Mouse (Mus musculus) hindbrain, postnatal 0 days (tissue): ENCODE measurements at regions not wholly inside any gene's neighbourhood (a gene's known extent, or its start where the extent isn't known, plus 50 kb on each side); places are given as distances from the start of the nearest gene placed in this dataset.

Experiments used
- ATAC-seq: fragments of 200-750 bp; cut with Nextera tagmentation; 2 replicates; pipeline ENCODE4 v1.8.0; 2017; ENCODE audit warnings: mild to moderate bottlenecking, moderate TSS enrichment, moderate library complexity
- DNase-seq: peaks from one replicate; pipeline ENCODE4 v3.0.0-alpha.2; 2015; ENCODE audit warnings: low spot score
- H3K27ac ChIP-seq: fragments of 300-500 bp; sonication (generic); 2 replicates; pipeline ENCODE4 v1.5.1; 2014; ENCODE audit warnings: mild to moderate bottlenecking
- H3K27me3 ChIP-seq: fragments of 300-500 bp; sonication (generic); 2 replicates; pipeline ENCODE4 v1.6.1; 2014; ENCODE audit warnings: low read length, mixed read lengths; ENCODE audit not compliant: insufficient read depth
- H3K36me3 ChIP-seq: fragments of 300-500 bp; sonication (generic); 2 replicates; pipeline ENCODE4 v1.6.1; 2014; ENCODE audit warnings: low read length, mixed read lengths; ENCODE audit not compliant: insufficient read depth
- H3K4me1 ChIP-seq: fragments of 300-500 bp; sonication (generic); 2 replicates; pipeline ENCODE4 v1.6.1; 2014; ENCODE audit warnings: antibody characterized with exemption, low read length, mixed read lengths; ENCODE audit not compliant: insufficient read depth
- H3K4me2 ChIP-seq: fragments of 300-500 bp; sonication (generic); 2 replicates; pipeline ENCODE4 v1.6.1; 2014; ENCODE audit warnings: low read depth, mild to moderate bottlenecking, low read length, moderate library complexity, mixed read lengths
- H3K4me3 ChIP-seq: fragments of 300-500 bp; sonication (generic); 2 replicates; pipeline ENCODE4 v1.5.1; 2014; ENCODE audit warnings: low read length
- H3K9ac ChIP-seq: fragments of 300-500 bp; sonication (generic); replicated peaks from 2 replicates; pipeline ENCODE4 v1.6.1; 2014; ENCODE audit warnings: mild to moderate bottlenecking, low read length, moderate library complexity, mixed read lengths
- H3K9me3 ChIP-seq: fragments of 300-500 bp; sonication (generic); 2 replicates; pipeline ENCODE4 v1.6.1; 2016; ENCODE audit warnings: low read length, mixed read lengths
- CTCF ChIP-seq: IDR thresholded peaks from 2 replicates; pipeline ENCODE4 v1.5.1; 2016; ENCODE audit warnings: antibody characterized with exemption, control low read depth, low read depth
- WGBS: fragments of 180-500 bp; shearing (Covaris S2); extraction: QIAGEN DNeasy Blood & Tissue Kit; methylation state at CpG from one replicate; pipeline ENCODE4 v1.1.7; 2014; 5-methylcytosine and 5-hydroxymethylcytosine counted together

DNA sequence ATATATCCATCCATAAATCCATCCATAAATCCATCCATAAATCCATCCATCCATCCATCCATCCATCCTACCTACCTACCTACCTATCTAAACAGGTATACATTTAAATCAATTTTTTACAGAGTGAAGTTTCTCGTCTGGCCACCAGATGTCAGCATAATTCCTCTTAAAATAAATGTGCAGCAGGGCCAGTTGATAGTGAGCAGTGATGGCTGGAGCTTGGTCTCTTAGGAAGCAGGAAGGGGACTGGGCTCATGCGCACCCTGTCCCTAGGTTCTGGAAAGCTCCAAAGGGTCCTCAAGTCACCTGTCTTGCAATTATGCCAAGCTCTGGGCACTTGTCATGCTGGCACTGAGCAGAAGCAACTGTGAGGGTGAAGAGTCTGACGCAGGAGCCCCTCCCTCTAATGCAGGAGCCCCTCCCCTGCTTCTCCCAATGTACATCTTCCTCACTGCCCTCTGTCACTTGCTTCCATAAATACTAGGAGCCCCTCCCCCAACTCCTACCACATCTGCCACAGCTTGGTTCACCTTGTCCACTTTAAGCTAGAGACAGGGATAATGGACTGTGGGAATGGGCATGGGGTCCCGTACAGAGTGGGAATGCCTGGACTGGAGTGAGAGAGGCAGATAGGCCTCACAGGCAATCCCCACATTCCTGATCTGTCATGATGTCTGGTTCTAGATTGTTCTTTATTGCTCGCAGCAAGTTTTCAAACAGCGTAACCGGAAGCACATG, 116.9 kb downstream of the Tex29 start:
- no peak overlapping the region for H3K27ac ChIP-seq
- no peak overlapping the region for H3K4me2 ChIP-seq
- H3K9me3 ChIP-seq = no peaks in the 10 kb centered on the region
- no peaks in the 10 kb centered on the region for H3K27me3 ChIP-seq
- H3K36me3 ChIP-seq = no peaks in the 10 kb centered on the region
- 68% methylated on average over 7 of the region's 7 CpGs for WGBS
- TF ChIP-seq CTCF = peak; percentile 83
- no peaks in the 10 kb centered on the region for H3K4me1 ChIP-seq
- DNase-seq = peak; percentile 86
- ATAC-seq = peak; percentile 72
- H3K4me3 ChIP-seq = no peak overlapping the region
- no peak overlapping the region for H3K9ac ChIP-seq

DNA sequence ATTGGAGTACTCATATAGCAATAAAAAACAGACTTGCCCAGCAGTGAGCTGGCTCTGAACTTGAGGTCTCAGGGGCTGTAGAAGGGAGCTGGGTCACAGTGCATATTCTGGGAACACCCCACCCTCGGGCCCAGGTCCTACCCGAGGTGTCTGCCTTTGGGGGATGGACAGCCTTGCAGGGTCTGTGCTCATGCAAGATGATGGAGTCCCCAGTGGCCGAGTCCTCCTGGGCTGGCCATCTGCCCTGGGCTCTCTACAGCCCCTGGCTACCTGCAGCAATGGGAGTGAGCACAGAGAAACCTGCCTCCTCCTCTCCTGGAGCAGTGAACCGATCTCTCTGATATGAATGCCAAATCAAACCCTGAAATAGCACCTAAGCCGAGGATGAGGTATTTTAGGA, 117.9 kb downstream of the Tex29 start:
- Histone ChIP-seq H3K9ac (no peak overlapping the region), H3K4me3 (no peak overlapping the region), H3K4me1 (no peaks in the 10 kb centered on the region), H3K36me3 (no peaks in the 10 kb centered on the region), H3K4me2 (no peak overlapping the region), H3K9me3 (no peaks in the 10 kb centered on the region), H3K27ac (no peak overlapping the region), H3K27me3 (no peaks in the 10 kb centered on the region)
- no peak for TF ChIP-seq CTCF
- ATAC-seq (no peak), DNase-seq (no peak)
- 63% methylated on average over 5 of the region's 5 CpGs for WGBS

- Histone ChIP-seq H3K4me2 (no peak overlapping the region), H3K27ac (no peak overlapping the region), H3K9me3 (no peaks in the 10 kb centered on the region), H3K4me3 (no peak overlapping the region), H3K36me3 (no peaks in the 10 kb centered on the region), H3K27me3 (no peaks in the 10 kb centered on the region), H3K9ac (no peak overlapping the region), H3K4me1 (no peaks in the 10 kb centered on the region)
- DNase-seq = peak; percentile 55
- ATAC-seq = no peak
- 73% methylated on average over 4 of the region's 4 CpGs for WGBS
- TF ChIP-seq CTCF = no peak
Observed at GRCm38 (mm10) chr8:11959466-11959865, 119.2 kb downstream of the Tex29 start.

DNA sequence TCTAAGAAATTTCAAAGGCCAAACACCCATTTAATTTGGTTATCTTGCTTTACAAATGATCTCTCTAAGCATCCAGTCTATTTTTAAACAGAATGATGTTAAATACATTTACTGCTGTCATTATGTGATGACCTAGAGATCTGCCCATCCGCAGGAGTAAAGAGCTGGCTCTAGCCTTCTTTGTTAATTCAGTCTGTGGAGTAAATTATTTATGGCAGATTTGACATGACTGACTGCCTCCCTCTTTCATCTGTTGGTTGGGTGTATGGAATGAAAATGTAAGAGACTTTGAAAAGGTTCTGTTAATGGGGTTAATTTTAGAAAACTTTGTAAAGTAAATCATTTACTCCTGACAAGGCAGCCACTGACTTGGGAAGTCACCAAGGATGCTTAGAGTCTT, 123.3 kb downstream of the Tex29 start:
- DNase-seq (no peak), ATAC-seq (no peak)
- H3K9ac ChIP-seq = no peak overlapping the region
- no peaks in the 10 kb centered on the region for H3K27me3 ChIP-seq
- no peak for TF ChIP-seq CTCF
- no peak overlapping the region for H3K4me2 ChIP-seq
- H3K9me3 ChIP-seq = no peaks in the 10 kb centered on the region
- WGBS = 48% methylated on average over 1 of the region's 1 CpGs
- no peaks in the 10 kb centered on the region for H3K4me1 ChIP-seq
- no peak overlapping the region for H3K27ac ChIP-seq
- H3K4me3 ChIP-seq = no peak overlapping the region
- no peaks in the 10 kb centered on the region for H3K36me3 ChIP-seq

GRCm38 (mm10) chr8:11967670-11968069, 127.4 kb downstream of the Tex29 start:
- 91% methylated on average over 7 of the region's 7 CpGs for WGBS
- no peak overlapping the region for H3K4me2 ChIP-seq
- H3K9me3 ChIP-seq = no peaks in the 10 kb centered on the region
- H3K27me3 ChIP-seq = no peaks in the 10 kb centered on the region
- no peak overlapping the region for H3K27ac ChIP-seq
- DNase-seq (no peak), ATAC-seq (no peak)
- no peak for TF ChIP-seq CTCF
- H3K4me1 ChIP-seq = no peaks in the 10 kb centered on the region
- no peaks in the 10 kb centered on the region for H3K36me3 ChIP-seq
- no peak overlapping the region for H3K4me3 ChIP-seq
- no peak overlapping the region for H3K9ac ChIP-seq

DNA sequence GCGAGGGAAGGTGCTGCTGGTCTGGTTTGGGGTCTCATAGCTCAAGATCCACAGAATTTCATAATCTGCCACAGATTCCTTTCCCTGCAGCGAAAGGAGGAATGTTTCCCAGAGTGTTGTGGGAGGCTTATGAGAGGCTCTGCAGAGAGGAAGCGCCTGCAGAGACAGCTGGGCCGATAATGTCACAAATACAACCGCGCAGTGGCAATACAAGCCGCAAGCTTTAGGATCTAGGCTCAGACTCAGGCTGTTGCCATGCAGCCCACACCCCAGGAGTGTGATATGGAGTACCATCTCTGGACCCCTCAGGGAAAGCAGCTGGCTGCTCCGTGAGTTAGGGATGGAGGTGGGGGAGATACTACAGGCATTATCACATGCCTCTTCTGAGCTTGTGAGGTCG, 130.2 kb downstream of the Tex29 start:
- Histone ChIP-seq H3K27ac (no peak overlapping the region), H3K4me2 (no peak overlapping the region), H3K9ac (no peak overlapping the region), H3K4me3 (no peak overlapping the region), H3K36me3 (no peaks in the 10 kb centered on the region), H3K4me1 (no peaks in the 10 kb centered on the region), H3K27me3 (no peaks in the 10 kb centered on the region), H3K9me3 (no peaks in the 10 kb centered on the region)
- ATAC-seq = no peak
- DNase-seq = no peak
- TF ChIP-seq CTCF = no peak
- WGBS = 85% methylated on average over 9 of the region's 9 CpGs

DNA sequence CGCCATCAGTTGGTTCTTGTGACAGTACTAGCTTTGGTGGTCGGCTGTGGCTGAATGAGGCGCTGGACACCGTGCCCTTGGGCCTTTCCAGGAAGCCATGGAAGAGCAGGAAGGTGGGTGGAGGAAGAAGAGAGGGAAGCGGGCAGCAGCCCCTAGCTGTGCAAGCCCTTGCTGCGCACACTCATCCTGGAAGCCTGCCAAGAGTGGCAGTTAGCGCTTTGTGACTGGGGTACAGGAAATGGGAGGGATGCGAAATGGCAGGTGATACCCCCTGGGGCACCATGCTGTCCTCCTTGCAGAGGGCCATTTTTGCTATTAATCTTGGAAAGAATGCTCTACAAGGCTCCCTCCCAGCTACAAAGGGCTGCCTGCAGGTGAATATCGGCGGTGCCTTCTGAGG, 133.2 kb downstream of the Tex29 start:
- Histone ChIP-seq H3K36me3 (no peaks in the 10 kb centered on the region), H3K4me1 (no peaks in the 10 kb centered on the region), H3K27me3 (no peaks in the 10 kb centered on the region), H3K27ac (no peak overlapping the region), H3K4me2 (no peak overlapping the region), H3K9me3 (no peaks in the 10 kb centered on the region), H3K4me3 (no peak overlapping the region), H3K9ac (no peak overlapping the region)
- DNase-seq = peak; percentile 18
- 46% methylated on average over 10 of the region's 10 CpGs for WGBS
- ATAC-seq = no peak
- TF ChIP-seq CTCF = no peak
